Mouse (Mus musculus) layer of hippocampus, adult 8-10 months (tissue): ENCODE data around the gene Evi5l. TPM values are rescaled to one million over a fixed set of nuclear protein-coding genes. Genes with fewer than 3 reads are reported as not detected.
"Not testable (repeated sequence)": the region's sequence is repeated elsewhere in the genome, so short reads cannot be mapped to it uniquely, and the experiment has no call there.

Source experiments
- DNase-seq, 2 experiments: peaks; one replicate each; pipeline ENCODE4 v3.0.0; 2022; ENCODE audit warnings: low spot score in 2 of 2
- total RNA-seq, 4 experiments: library from RNA; stranded (reverse); gene quantifications; 2 replicates each; pipeline ENCODE4 v1.2.4; 2022

The Evi5l gene
- total RNA-seq, 4 experiments from 2014 or later, result 90.2 to 127 (median 105) TPM

DNA sequence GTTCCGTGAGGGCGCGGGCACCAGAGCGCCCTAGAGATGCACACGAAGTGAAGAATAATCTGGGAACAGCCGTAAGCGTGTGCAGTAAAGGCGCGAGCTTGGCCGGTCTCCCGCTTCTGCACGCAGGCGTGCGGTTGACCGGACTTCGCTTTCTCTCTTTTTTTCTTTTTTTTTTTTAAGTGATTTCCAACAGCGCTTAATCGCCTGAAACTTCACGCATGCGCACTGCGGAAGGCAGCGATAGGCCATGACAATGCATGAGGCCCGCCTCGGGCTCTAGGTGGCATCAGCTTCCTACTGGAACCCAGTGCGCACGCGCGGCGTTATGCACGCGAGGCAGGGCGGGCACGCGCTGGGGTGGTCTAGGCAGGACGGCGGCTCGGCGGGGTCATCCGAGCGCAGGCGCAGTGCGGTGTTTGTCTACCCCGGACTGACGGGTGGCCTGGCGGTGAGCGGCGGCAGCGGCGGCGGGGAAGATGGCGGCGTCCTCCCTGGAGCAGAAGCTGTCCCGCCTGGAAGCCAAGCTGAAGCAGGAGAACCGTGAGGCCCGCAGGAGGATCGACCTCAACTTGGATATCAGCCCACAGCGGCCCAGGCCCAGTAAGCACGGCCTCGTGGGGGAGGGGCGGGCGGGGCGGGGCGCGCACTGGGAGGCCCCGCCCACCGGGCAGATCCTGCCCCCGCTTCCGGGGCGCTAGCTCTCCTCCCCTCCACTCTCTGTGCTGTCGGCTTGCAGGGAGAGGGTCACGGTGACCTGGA, 72.2 kb downstream of the Evi5l start, which contains the start of the genes Map2k7 and Gm49320:
Gene Map2k7 (plus strand): TSS at position 307 of the 759 bp plus-strand sequence.
Gene Gm49320 (plus strand): TSS at position 432 of the 759 bp plus-strand sequence.
- DNase-seq, result peak; percentile 100

DNA sequence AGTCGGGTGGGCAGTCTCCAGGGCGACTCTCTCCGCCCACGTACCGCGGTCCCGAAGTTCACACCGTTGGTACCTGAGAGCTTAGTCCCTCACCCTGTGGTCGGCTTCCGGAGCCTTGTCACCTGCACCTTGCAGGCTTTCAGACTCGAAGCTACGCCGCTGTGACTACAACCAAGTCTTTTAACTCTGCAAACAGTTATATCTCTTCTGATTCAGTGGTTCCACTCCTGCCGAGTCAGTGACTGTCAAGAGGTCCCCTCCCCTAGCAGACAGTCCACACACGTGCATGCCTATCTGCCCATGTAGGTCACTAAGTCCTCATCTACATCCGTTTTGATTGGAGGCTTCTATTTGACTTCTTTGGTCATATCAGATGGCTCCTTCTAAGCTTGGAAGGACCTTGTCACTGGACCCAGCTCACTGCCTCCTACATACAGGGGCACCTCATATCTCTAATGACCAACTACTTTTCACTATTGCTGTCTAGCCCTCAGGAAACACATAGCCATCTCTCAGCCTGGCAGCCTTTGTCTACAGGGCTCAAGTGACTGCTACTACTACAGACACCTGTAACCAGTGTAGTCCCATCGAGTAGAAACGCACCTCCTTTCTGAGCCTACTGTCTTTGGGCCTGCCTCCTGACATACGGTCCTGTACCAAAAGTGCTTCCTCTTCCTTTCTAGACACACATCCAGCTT, 73.0 kb downstream of the Evi5l start:
- DNase-seq, result no peak

DNA sequence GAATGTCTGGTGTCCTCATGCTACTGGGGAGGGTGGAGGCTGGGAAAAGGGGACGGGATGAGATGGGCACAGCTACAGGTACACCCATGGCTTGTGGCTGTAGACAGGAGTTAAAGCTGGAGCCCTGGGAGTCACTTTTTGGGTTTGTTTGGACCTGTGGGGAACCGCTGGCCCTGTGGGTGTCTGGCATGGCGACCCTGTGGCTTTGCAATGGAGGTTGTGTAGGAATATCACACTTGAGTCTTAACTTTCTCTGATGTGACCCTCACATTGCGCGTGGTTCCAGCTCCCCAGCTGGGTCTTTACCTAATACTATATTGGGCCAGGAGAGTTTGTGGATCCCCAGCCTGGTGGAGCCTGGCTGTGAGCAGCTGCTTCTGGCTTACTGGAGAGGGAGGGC, 78.7 kb downstream of the Evi5l start:
- no peak for DNase-seq

DNA sequence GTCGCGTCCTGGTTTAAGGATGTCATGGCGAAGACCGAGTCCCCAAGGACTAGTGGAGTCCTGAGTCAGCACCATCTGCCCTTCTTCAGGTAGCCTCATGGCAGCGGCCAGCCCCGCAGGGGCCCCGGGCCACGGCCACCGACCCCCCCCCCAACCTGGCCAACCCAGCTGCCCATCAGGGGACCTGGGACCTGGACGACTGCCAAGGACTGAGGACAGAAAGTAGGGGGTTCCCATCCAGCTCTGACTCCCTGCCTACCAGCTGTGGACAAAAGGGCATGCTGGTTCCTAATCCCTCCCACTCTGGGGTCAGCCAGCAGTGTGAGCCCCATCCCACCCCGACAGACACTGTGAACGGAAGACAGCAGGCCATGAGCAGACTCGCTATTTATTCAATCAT, 79.4 kb downstream of the Evi5l start:
- DNase-seq, result no peak

DNA sequence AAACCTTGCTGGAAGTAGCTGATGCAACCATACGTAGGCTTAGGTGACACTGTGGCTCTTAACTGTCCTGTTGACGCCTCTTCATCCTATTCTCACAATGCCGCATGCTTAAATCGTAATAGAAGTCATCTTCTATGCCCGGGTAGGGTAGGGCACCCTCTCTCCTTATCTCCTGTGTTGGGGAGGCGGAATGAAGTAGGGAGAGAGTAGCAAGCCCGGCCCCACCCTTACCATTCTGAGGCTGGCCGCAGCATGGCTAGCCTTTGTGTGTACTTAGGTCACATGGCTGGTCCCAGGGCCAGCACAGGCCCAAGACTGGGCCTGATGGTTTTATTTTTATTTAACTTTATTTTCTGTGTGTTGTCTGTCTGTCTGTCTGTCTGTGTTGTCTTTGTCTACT, 80.9 kb downstream of the Evi5l start:
- DNase-seq, result no peak

DNA sequence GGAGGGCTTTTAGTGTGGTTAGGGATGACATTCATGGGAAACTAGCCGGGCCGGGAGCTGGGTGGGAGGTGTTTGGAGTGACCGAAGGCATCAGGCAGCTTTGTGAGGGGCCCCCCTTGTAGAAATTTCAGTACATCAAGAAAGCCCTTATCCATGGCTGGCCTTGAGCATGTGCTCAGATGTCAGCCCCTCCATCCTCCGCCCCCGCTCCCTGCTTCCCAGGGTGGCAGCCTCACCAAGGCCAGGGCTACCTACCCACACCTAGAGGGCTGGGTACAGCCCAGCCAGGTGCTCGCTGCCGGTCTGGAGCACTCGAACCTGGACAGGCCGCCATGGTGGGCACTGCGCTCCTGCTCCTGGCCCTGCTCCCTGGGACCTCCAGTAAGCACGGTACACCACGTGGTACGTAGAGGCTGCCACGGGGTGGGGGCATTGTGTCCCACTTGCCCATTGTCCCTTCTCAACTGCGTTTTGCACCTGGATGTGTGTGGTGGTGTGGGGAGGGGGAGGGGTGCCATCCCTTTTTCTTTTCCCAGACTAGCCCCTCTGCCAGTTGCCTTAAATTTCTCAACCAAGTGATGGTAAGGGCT, 81.7 kb downstream of the Evi5l start, which contains the start of gene Tgfbr3l:
Gene Tgfbr3l (plus strand): TSS at position 264 of the 590 bp plus-strand sequence.
- no peak for DNase-seq

DNA sequence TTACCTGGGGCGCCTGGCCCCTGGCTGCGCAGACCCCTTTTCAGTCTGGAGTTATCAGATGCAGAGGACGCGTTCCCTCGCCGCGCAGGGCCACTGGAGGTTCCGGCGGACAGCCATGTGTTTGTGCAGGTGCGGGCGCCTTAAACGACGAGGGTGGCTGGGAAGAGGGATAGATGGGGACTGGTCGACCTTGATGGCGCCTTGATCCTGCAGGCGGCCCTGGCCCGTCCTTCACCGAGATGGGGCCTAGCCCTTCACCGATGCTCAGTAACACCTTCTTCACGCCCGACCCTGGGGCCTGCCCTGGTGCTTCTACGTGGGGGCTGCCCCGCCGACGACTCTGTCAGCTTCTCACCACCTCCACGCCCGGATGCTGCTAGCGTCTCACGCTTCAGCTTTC, 82.8 kb downstream of the Evi5l start:
- DNase-seq, result no peak

DNA sequence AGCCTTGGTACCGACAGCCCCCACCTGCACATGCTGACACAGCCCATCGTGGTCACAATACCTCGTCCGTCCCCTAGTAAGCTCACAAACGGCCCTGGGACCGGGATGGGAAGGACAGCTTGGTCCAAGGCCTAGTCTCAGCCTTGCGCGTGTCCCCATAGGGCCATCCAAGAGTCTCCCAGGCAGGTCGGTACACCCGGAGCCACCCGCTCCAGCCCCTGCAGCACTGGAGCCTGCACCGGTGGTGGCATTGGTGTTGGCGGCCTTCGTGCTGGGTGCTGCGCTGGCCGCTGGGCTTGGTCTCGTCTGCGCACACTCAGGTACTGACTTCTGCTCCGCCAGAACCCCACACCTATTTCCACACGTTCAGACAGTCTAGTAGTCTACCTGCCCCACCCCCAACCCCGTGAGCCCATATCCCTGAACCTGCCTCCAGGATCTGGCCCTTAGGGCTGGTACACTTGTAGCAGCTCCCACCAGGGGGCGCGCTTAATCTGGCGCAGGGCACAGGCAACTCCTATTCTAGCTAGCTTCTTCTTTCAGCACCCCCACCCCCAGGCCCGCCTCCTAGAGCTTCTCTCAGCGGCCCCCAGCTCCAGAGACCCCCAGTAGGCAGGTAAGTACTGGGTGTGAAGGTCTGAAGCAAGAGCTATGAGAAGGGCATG, 84.1 kb downstream of the Evi5l start:
- peak; percentile 79 to 85 for DNase-seq

DNA sequence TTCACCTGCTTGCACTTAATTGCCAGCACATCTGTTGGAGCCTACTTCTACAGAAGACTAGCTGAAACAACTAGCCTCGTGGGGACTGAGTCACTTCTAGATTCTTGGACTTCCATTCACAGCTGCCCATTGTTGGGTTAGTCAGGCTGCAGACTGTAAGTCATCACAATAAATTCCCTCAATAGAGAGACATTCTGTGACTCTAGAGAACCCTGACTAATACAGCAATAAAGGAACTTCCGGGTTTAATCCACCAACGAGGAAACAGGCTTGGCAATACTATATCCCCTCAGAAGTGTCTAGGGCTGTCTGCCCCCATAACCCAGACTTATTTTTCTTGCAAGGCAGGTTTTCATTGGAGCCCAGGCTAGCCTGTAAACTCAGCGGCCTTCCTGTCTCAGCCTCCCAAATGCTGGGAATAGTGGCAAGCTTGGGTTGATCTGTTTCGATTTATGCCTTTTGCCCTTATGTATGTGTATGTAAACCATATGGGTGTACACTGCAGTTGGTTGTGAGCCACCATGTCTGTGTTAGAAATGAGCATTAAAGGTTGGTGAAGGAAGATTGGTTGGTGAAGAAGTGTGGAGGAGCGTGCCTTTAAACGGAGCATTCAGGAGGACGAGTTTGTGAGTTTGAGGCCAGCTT, 85.9 kb downstream of the Evi5l start:
- DNase-seq, result no peak

DNA sequence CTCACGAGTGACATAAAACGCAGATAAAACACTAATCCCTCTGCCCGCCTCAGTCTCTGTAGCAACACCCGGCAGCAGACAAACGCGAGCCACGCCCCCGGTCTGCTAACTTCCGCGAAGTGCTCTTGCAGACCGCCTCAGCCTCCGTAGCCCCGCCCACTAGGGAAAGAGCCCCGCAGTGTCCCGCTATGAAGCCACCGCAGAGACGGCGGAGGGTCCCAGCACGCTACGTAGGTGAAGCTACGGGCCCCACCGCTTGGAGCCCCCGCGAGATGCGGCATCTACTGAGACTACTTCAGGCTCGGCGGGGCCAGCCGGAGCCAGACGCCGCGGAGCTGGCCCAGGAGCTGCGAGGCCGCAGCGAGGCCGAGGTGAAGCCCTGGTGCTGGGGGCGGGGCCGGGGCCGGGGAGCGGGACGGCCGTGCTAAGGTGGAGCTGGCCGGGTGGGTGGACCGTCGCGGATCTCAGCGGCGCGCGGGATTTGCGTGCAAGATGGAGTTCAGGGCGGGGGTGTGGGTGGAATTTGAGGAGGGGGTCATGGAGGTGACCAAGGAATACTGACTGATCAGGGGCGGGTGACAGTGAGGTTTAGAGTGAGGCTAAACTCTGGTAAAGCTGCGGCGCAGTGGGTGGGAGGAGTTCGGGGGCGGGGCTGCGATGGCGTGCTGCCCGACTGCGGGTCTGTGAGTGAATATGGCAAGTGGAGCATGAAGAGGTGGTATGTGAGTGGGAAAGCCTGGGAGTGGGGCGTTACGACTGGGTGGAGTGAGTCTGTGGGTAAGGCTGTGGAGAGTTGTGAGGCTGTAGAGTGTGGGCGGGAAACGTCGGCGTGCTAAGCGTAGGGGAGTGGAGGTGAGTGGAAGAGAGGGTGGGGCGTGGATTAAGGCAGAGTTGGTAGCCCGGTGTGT, 86.8 kb downstream of the Evi5l start, which contains the start of gene Snapc2:
Gene Snapc2 (plus strand): TSS at position 147 of the 908 bp plus-strand sequence.
- peak; percentile 91 to 92 for DNase-seq

DNA sequence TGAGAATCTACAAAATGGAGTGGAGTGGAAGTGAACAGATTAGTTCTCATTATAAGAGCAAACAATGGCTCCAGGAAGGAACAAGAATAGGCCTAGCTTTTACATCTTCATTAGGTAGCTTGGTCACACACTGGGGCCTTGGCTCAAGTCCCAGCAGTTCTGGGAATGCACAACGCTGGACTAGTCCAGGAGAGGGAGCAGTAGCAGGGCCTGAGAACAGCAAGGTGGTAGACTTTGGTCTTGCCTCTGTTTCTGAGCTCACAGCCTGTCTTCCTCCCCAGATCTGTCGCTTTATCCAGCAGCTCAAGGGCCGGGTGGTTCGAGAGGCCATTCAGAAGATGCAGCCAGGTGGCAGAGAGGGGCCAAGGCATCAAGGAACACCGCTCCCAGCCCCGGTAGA, 87.6 kb downstream of the Evi5l start:
- DNase-seq, result peak in 1 of 2 experiments; percentile 67

DNA sequence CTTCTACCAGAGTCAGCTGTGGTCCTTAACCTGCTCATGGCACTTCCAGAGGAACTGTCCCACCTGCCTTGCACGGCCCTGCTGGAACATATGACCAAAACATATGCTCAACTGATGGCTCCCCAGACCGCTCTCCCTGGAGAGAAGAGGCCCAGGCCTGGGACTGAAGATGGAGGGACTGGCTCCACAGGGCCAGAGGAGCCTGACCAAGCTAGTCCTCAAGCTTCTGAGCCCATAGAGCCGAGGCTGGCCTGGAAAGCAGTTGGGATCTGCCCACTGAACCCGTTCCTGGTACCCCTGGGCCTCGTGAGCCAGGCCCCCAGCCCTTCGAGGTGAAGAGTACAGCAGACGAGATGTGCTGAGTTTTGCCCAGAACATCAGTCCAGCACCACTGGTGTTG, 89.1 kb downstream of the Evi5l start:
- DNase-seq, result not testable (repeated sequence)

DNA sequence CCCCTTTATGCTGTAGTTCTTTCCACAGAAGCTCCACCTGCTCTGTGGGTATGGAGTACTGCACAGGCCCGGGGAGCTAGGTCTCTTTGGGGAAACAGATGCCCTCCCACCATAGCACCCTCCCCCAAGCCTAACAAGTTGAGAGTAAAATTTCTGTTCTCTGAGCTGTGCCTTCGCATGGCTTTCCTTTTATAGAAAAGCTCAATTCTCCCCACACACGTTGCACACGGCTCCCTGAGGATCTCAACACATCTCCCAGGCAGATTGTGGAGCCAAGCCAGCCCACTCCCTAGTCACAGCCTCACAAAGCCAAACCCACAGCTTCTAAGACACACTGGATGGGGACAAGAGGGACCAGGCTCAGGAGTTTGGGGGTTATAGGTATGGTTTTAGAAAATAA, 90.5 kb downstream of the Evi5l start:
- DNase-seq, result peak; percentile 89 to 90

DNA sequence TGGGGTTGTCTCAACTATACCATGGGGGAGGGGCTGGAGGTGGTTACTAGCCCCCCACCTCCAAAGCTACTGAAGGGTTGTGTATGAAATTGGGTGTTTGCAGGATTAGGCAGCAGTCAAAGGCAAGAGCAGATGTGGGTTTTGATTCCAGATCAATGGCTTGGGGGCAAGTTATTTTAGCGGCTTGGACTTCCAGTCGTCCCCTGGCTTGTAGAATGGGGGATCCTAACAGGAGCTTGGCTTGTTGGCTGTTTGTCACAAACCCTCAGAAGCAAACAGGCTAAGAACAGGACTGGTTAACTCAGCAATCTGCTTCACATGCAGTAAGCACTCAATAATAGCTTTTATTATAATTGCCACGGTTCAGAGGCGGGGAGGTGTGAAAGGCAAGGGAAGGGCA, 91.0 kb downstream of the Evi5l start:
- peak in 1 of 2 experiments; percentile 25 for DNase-seq

DNA sequence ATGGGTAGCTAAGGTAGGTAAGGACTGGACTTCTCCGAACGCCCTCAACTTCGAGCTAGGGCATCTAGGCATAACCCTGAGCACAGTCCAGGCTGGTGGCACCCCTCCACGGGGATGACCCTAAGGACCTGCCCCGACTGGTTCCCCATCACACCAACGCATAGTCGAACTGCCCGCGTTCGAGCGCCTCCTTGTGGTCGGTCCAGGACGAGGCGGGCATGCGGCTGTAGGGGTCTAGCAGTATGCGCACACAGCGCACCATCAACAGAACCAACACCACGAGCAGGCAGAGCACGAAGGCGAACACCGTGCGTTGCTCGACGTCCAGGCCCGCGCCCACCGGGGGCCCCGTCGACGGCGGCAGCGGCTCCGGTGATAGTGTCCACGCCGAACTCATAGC, 91.9 kb downstream of the Evi5l start:
- DNase-seq, result peak; percentile 83

DNA sequence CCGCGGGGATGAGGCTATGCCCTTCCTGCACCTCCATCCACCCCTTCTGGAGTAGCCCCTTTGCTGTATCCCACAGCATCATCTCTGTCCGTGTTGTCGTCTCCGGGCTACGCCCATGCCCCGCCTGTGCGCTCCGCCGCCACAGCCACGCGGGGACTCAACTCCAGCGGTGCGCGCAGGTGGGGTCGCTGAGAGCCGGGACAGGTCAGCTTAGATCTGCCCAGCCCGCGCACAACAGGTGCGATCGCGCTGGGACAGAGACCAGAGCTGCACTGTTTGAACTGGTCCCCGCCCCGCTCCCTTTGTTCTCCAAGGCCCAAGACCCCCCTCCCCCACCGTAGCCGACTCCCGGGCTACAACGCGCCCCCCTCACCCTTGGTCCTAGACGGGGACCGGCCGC, 92.3 kb downstream of the Evi5l start:
- peak in 1 of 2 experiments; percentile 59 for DNase-seq

DNA sequence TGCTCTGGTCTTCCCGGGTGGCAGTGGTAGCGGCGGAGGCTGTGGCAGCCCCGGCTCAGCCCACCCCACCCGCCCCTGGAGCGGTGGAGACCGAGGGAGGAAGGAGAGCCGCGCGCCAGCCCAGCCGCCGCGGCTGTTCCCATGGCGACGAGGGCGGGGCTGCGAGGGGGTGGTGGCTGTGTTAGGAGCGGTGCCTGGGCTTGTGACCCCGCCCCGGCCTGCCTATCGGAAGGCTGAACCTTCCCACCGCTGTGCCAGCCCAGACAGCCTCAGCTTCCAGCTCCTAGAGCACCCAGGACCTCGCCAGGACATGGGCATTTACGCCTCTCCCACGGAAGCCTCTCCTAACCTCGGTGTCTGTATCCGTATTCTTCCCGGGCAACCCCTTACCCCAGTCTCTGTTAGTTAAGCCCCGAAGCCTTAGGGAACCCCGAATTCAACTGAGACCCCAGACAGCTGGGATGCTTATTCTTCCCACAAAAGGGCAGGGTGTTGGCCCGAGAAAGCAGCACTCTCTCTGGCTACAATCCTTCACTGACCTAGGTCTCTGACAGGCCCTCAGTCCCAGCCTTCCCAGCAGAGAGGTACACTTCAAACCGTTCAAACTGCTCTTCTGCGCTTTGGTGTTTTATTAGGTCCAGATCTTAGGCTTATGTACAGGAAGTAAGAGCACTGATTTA, 92.9 kb downstream of the Evi5l start, which contains the start of gene Ctxn1:
Gene Ctxn1 (minus strand): TSS at position 150 of the 680 bp plus-strand sequence.
- DNase-seq, result peak; percentile 88 to 89

DNA sequence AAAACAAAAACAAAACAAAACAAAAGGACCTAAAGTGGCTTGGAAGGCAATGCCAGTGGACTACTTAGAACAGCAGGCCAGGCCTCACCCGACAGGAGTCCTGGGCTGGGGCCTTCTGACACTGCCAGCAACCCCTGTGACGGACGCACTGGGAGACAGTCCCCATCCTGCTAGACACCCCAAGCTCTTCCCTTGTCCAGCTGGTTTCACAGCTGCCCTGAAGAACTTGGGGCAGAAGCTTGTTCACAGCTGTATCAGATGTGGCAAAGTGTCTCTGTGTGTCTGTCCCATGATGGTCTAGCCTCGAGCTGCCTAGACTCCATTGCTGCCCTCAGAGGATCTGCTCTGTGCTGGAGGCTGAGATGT, 93.4 kb downstream of the Evi5l start:
- no peak for DNase-seq
